9 mouse cellular contexts compared by ENCODE assay signal in genomic region chr11:114066951-114067762, GRCm38 (mm10). TPM values are rescaled to one million over a fixed set of nuclear protein-coding genes. Genes with fewer than 3 reads are reported as not detected.
DNase-seq lines count a peak whose midpoint lies in the region; ATAC-seq and TF ChIP-seq lines count a peak whose summit lies in the region.
"Had no signal": no experiment of that assay in that cellular context is flagged by ENCODE, and none has a peak within 500 bp of the region (broad histone marks: within the 10 kb centered on the region; RNA-seq: fewer than 3 reads in every experiment).

Gene Sdk2 (minus strand): TSS chr11:114067046.

- H3K9me3 ChIP-seq in embryonic facial prominence, embryonic 11.5 days (replicated peaks; ENCODE audit: control insufficient read depth, low read length), result no peaks in the 10 kb centered on the region
- H3K9me3 ChIP-seq in heart, embryonic 12.5 days (replicated peaks), result no peaks in the 10 kb centered on the region
- H3K9me3 ChIP-seq in liver, embryonic 15.5 days (replicated peaks), result no peaks in the 10 kb centered on the region

- peaks cover 8% of the 10 kb centered on the region for H3K27me3 ChIP-seq in embryonic facial prominence, embryonic 11.5 days (ENCODE audit: control insufficient read depth, insufficient read depth, low read length)
- peaks cover 38% of the 10 kb centered on the region for H3K27me3 ChIP-seq in heart, embryonic 12.5 days (replicated peaks)
- H3K27me3 ChIP-seq in liver, embryonic 15.5 days, result peaks cover 71% of the 10 kb centered on the region
- peaks cover 10% of the 10 kb centered on the region; the same call in 1 of the 2 replicates for H3K27me3 ChIP-seq in thymus, adult 2 months (ENCODE audit: control insufficient read depth, insufficient read depth, low read length)

- peak within 1 kb of the TSS; percentile 56 for H3K27ac ChIP-seq in embryonic facial prominence, embryonic 11.5 days (replicated peaks; ENCODE audit: low read depth, low read length)
- peak within 1 kb of the TSS; percentile 80 for H3K27ac ChIP-seq in heart, embryonic 12.5 days (ENCODE audit: poor library complexity, severe bottlenecking)
- H3K27ac ChIP-seq in layer of hippocampus, adult 2 months, result peak within 1 kb of the TSS; percentile 90
- H3K27ac ChIP-seq in liver, embryonic 15.5 days (replicated peaks), result no peak within 1 kb of the TSS
- no peak within 1 kb of the TSS for H3K27ac ChIP-seq in thymus, adult 2 months (ENCODE audit: control insufficient read depth, insufficient read depth, low read length)

- no peak for TF ChIP-seq POLR2A in thymus, adult 2 months (IDR thresholded peaks at IDR 0.05; ENCODE audit: control insufficient read depth, extremely low read depth, insufficient read depth, low read length, poor library complexity)

- DNase-seq in gastrocnemius, postnatal 10 days, result peak; percentile 67
- DNase-seq in gastrocnemius, adult 18-20 months (ENCODE audit: low spot score), result no peak
- peak; percentile 80 for DNase-seq in embryonic facial prominence, embryonic 11.5 days (ENCODE audit: low spot score)
- DNase-seq in layer of hippocampus, adult 2 months (ENCODE audit: low spot score in 2 of 2), result peak; percentile 82
- DNase-seq in retina, embryonic 14.5 days (ENCODE audit: low spot score), result peak; percentile 76
- no peak for DNase-seq in thymus, adult 2 months

- peak; percentile 50 for TF ChIP-seq CTCF in layer of hippocampus, adult 2 months (conservative IDR thresholded peaks at IDR 0.05)
- TF ChIP-seq CTCF in thymus, adult 2 months (IDR thresholded peaks at IDR 0.05; ENCODE audit: borderline replicate concordance, control insufficient read depth, extremely low read depth, insufficient read depth, low read length, poor library complexity), result no peak

- peaks cover 17% of the 10 kb centered on the region for H3K4me1 ChIP-seq in embryonic facial prominence, embryonic 11.5 days (ENCODE audit: control insufficient read depth, insufficient read depth, low read length)
- peaks cover 21% of the 10 kb centered on the region for H3K4me1 ChIP-seq in heart, embryonic 12.5 days (replicated peaks)
- no peaks in the 10 kb centered on the region for H3K4me1 ChIP-seq in liver, embryonic 15.5 days (replicated peaks)
- no peaks in the 10 kb centered on the region for H3K4me1 ChIP-seq in thymus, adult 2 months (replicated peaks; ENCODE audit: control insufficient read depth, insufficient read depth, low read length)

- peak within 1 kb of the TSS; percentile 71 for H3K9ac ChIP-seq in embryonic facial prominence, embryonic 11.5 days (replicated peaks; ENCODE audit: low read length)
- peak within 1 kb of the TSS; percentile 81 for H3K9ac ChIP-seq in heart, embryonic 12.5 days
- H3K9ac ChIP-seq in liver, embryonic 15.5 days, result no peak within 1 kb of the TSS; the same call in 1 of the 2 replicates

- no peaks in the 10 kb centered on the region for H3K36me3 ChIP-seq in embryonic facial prominence, embryonic 11.5 days (replicated peaks; ENCODE audit: control insufficient read depth, insufficient read depth, low read depth, low read length)
- no peaks in the 10 kb centered on the region for H3K36me3 ChIP-seq in heart, embryonic 12.5 days
- no peaks in the 10 kb centered on the region for H3K36me3 ChIP-seq in liver, embryonic 15.5 days (replicated peaks)
- H3K36me3 ChIP-seq in thymus, adult 2 months (ENCODE audit: control insufficient read depth, insufficient read depth, low read length), result no peaks in the 10 kb centered on the region

- H3K4me3 ChIP-seq in embryonic facial prominence, embryonic 11.5 days (ENCODE audit: low read depth, low read length), result peak within 1 kb of the TSS; percentile 65
- H3K4me3 ChIP-seq in heart, embryonic 12.5 days, result peak within 1 kb of the TSS; percentile 66
- H3K4me3 ChIP-seq in layer of hippocampus, adult 2 months, result peak within 1 kb of the TSS; percentile 65
- peak within 1 kb of the TSS; percentile 44 for H3K4me3 ChIP-seq in liver, embryonic 15.5 days (replicated peaks)
- no peak within 1 kb of the TSS for H3K4me3 ChIP-seq in thymus, adult 2 months (ENCODE audit: control insufficient read depth, insufficient read depth, low read length)

- WGBS in embryonic facial prominence, embryonic 11.5 days, result 1% methylated on average over 46 of the region's 52 CpGs
- 2% methylated on average over 51 of the region's 52 CpGs for WGBS in heart, embryonic 12.5 days
- WGBS in liver, embryonic 15.5 days (ENCODE audit: insufficient replicate concordance), result 3% methylated on average over 52 of the region's 52 CpGs
- WGBS in thymus, adult 2 months, result 4% methylated on average over 51 of the region's 52 CpGs

- H3K4me2 ChIP-seq in embryonic facial prominence, embryonic 11.5 days (ENCODE audit: low read depth, low read length), result peak within 1 kb of the TSS; percentile 100
- H3K4me2 ChIP-seq in heart, embryonic 12.5 days, result peak within 1 kb of the TSS; percentile 86
- H3K4me2 ChIP-seq in liver, embryonic 15.5 days, result peak within 1 kb of the TSS; percentile 66

- peak; percentile 77 for ATAC-seq in embryonic facial prominence, embryonic 11.5 days (replicated peaks; ENCODE audit: insufficient number of reproducible peaks, low FRiP score, low TSS enrichment, low read depth)
- ATAC-seq in heart, embryonic 12.5 days (ENCODE audit: insufficient number of reproducible peaks, low FRiP score), result peak; percentile 73
- ATAC-seq in liver, embryonic 15.5 days (ENCODE audit: insufficient read depth), result no peak; the same call in 1 of the 2 replicates

RNA-seq across cellular contexts. Expression of gene Sdk2, which starts in this region (rescaled TPM):
- 10 to 100 TPM in 1 of 2 experiments, 1 to 10 TPM in 1; 5.5 to 10.1 TPM for total RNA-seq in gastrocnemius, postnatal 10 days (2021)
- under 1 TPM; 0.41 to 0.57 TPM for total RNA-seq in gastrocnemius, adult 18-20 months (2021)
- polyA plus RNA-seq in embryonic facial prominence, embryonic 11.5 days (2014; fragmentation: Nextera tagmentation; extraction: Ambion mirVana), result 0.88 and 1.1 TPM in 2 replicates
- polyA plus RNA-seq in heart, embryonic 12.5 days (2016; fragmentation: Nextera tagmentation; extraction: Ambion mirVana), result 3.3 and 4.3 TPM in 2 replicates
- total RNA-seq in layer of hippocampus, adult 2 months (2021), result 10 to 100 TPM; 22.2 to 24.8 TPM
- polyA plus RNA-seq in liver, embryonic 15.5 days (2015; fragmentation: Nextera tagmentation; extraction: Ambion mirVana), result 0.20 and 0.29 TPM in 2 replicates
- 1.4 and 1.5 TPM in 2 replicates for polyA plus RNA-seq in thymus, adult 2 months (2012; rRNA removed)
- total RNA-seq: hematopoietic stem cell, adult 5-6 weeks had no signal

Comparison
In these comparisons a context has a peak if more than half of its experiments do, and no peak if none do; other contexts are left out.
1. RNA of gene Sdk2 (total RNA-seq): 22.2 to 24.8 TPM in layer of hippocampus, adult 2 months and 5.5 to 10.1 TPM in gastrocnemius, postnatal 10 days; 0.41 to 0.57 TPM in gastrocnemius, adult 18-20 months; every median in the first group is over 4 times any median in the second.
2. DNase-seq: peak in gastrocnemius, postnatal 10 days (single experiment), embryonic facial prominence, embryonic 11.5 days (single experiment), layer of hippocampus, adult 2 months (2 of 2) and retina, embryonic 14.5 days (single experiment); none in gastrocnemius, adult 18-20 months (single experiment) and thymus, adult 2 months (single experiment).
3. H3K27ac ChIP-seq: peak in embryonic facial prominence, embryonic 11.5 days (single experiment), heart, embryonic 12.5 days (single experiment) and layer of hippocampus, adult 2 months (single experiment); none in liver, embryonic 15.5 days (single experiment) and thymus, adult 2 months (single experiment).
4. Peak in every context shown above with its lines, with median percentiles within 50 percentile points of each other: H3K4me2 ChIP-seq.